Mouse (Mus musculus): ENCODE data around the gene Tmem87a.

DNA sequence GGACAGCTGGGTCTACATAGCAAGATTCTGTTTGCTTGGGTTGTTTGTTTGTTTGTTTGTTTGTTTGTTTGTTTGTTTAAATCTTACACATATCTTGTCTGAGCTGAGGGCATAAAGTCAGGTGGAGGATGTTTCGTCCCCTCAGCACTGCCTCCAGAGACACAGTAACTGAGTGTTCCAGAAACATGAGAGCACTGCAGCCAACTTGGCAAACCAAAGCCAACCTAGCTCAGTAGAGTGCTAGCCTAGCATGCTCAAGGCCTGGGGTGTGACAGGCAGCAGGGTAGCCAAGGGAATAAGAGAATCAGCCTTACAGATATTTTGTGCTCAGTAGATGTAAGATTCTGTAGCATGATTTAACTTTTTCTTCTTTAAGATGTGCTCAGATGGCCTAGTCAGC lies 40.6 kb upstream of the Tmem87a start:
- TF ChIP-seq CTCF (IDR thresholded peaks at IDR 0.05; ENCODE audit: low read depth) (no peak), EP300 (IDR thresholded peaks at IDR 0.05; ENCODE audit: low read depth) (no peak)

Measured in liver, embryonic 14.5 days (tissue).